24 mouse cellular contexts compared by ENCODE assay signal in genomic region chr17:66972976-66973375, GRCm38 (mm10).
DNase-seq lines count a peak whose midpoint lies in the region; ATAC-seq and TF ChIP-seq lines count a peak whose summit lies in the region.
"Had no signal": no experiment of that assay in that cellular context is flagged by ENCODE, and none has a peak within 500 bp of the region (broad histone marks: within the 10 kb centered on the region; RNA-seq: fewer than 3 reads in every experiment).

No protein-coding gene starts in this region.

- no peak overlapping the region for H3K4me3 ChIP-seq in forebrain, postnatal 0 days (ENCODE audit: low read depth, low read length)
- H3K4me3 ChIP-seq in forebrain, embryonic 11.5 days (ENCODE audit: low read depth, low read length), result no peak overlapping the region
- no peak overlapping the region for H3K4me3 ChIP-seq in thymus, adult 2 months (ENCODE audit: control insufficient read depth, insufficient read depth, low read length)
- H3K4me3 ChIP-seq: heart, adult 2 months; hindbrain, embryonic 15.5 days; kidney, embryonic 15.5 days; midbrain, embryonic 12.5 days had no signal

- H3K9ac ChIP-seq in forebrain, postnatal 0 days, result no peak overlapping the region
- no peak overlapping the region for H3K9ac ChIP-seq in forebrain, embryonic 11.5 days (ENCODE audit: low read length)
- H3K9ac ChIP-seq: hindbrain, embryonic 15.5 days; kidney, embryonic 15.5 days; lung, embryonic 14.5 days; midbrain, embryonic 12.5 days had no signal

- ATAC-seq in forebrain, postnatal 0 days, result no peak; the same call in 1 of the 2 replicates
- ATAC-seq in forebrain, embryonic 11.5 days (replicated peaks; ENCODE audit: low FRiP score), result no peak
- ATAC-seq: CD4-positive, CD25-positive, alpha-beta regulatory T cell, adult 4 months; forebrain, embryonic 14.5 days; intestine, embryonic 16.5 days had no signal

- H3K27ac ChIP-seq in forebrain, postnatal 0 days (ENCODE audit: low read depth, low read length), result no peak overlapping the region
- no peak overlapping the region for H3K27ac ChIP-seq in forebrain, embryonic 11.5 days (ENCODE audit: low read depth, low read length)
- no peak overlapping the region for H3K27ac ChIP-seq in thymus, adult 2 months (ENCODE audit: control insufficient read depth, insufficient read depth, low read length)
- H3K27ac ChIP-seq: heart, adult 2 months; hindbrain, embryonic 15.5 days; kidney, embryonic 15.5 days; midbrain, embryonic 12.5 days; stomach, postnatal 0 days had no signal

- 55% methylated on average over 3 of the region's 3 CpGs for WGBS in forebrain, postnatal 0 days
- WGBS in forebrain, embryonic 11.5 days, result 85% methylated on average over 3 of the region's 3 CpGs
- 70% methylated on average over 3 of the region's 3 CpGs for WGBS in thymus, adult 2 months

- TF ChIP-seq CTCF in forebrain, postnatal 0 days (IDR thresholded peaks at IDR 0.05; ENCODE audit: low read depth), result no peak
- TF ChIP-seq CTCF in thymus, adult 2 months (IDR thresholded peaks at IDR 0.05; ENCODE audit: borderline replicate concordance, control insufficient read depth, extremely low read depth, insufficient read depth, low read length, poor library complexity), result no peak

- peak; percentile 10 for DNase-seq in forebrain, postnatal 0 days
- no peak for DNase-seq in forebrain, embryonic 11.5 days (ENCODE audit: low spot score)
- peak; percentile 69 to 73 for DNase-seq in frontal cortex, adult 2 months (ENCODE audit: extremely low spot score in 1 of 2, low spot score in 1 of 2)
- peak; percentile 56 for DNase-seq in layer of hippocampus, adult 9-11 months
- peak; percentile 41 to 59 for DNase-seq in left cerebral cortex, postnatal 36 days (ENCODE audit: low spot score in 2 of 2)
- no peak for DNase-seq in lung, postnatal 14 days
- no peak for DNase-seq in thymus, adult 2 months
- DNase-seq in liver, result no peak
- DNase-seq: cerebellum, adult 11 months; cerebellum, postnatal 25 days; gastrocnemius, postnatal 14 days; heart, adult 2 months; heart, postnatal 10 days; lung, embryonic 14.5 days; retina, postnatal 1 day; thymus, postnatal 25 days had no signal

- TF ChIP-seq POLR2A in thymus, adult 2 months (IDR thresholded peaks at IDR 0.05; ENCODE audit: control insufficient read depth, extremely low read depth, insufficient read depth, low read length, poor library complexity), result no peak

- peaks cover 5% of the 10 kb centered on the region; the same call in 1 of the 2 replicates for H3K4me1 ChIP-seq in forebrain, postnatal 0 days (ENCODE audit: insufficient read depth)
- no peaks in the 10 kb centered on the region for H3K4me1 ChIP-seq in forebrain, embryonic 11.5 days (replicated peaks; ENCODE audit: control insufficient read depth, insufficient read depth, low read length)
- H3K4me1 ChIP-seq in thymus, adult 2 months (replicated peaks; ENCODE audit: control insufficient read depth, insufficient read depth, low read length), result no peaks in the 10 kb centered on the region
- H3K4me1 ChIP-seq: hindbrain, embryonic 15.5 days; kidney, embryonic 15.5 days; midbrain, embryonic 12.5 days had no signal

- no peak overlapping the region for H3K4me2 ChIP-seq in forebrain, postnatal 0 days (ENCODE audit: low read depth)
- H3K4me2 ChIP-seq in forebrain, embryonic 11.5 days (ENCODE audit: low read depth, low read length, severe bottlenecking), result no peak overlapping the region
- H3K4me2 ChIP-seq: hindbrain, embryonic 15.5 days; kidney, embryonic 15.5 days; lung, embryonic 14.5 days; midbrain, embryonic 12.5 days had no signal

- no peaks in the 10 kb centered on the region for H3K36me3 ChIP-seq in forebrain, postnatal 0 days (ENCODE audit: insufficient read depth)
- no peaks in the 10 kb centered on the region for H3K36me3 ChIP-seq in forebrain, embryonic 11.5 days (ENCODE audit: control insufficient read depth, insufficient read depth, low read length)
- H3K36me3 ChIP-seq in thymus, adult 2 months (ENCODE audit: control insufficient read depth, insufficient read depth, low read length), result no peaks in the 10 kb centered on the region
- H3K36me3 ChIP-seq: G1E; hindbrain, embryonic 15.5 days; kidney, embryonic 15.5 days; midbrain, embryonic 12.5 days had no signal

- no peaks in the 10 kb centered on the region for H3K9me3 ChIP-seq in forebrain, postnatal 0 days (ENCODE audit: low read length)
- H3K9me3 ChIP-seq in forebrain, embryonic 11.5 days (ENCODE audit: control insufficient read depth, low read length), result no peaks in the 10 kb centered on the region
- H3K9me3 ChIP-seq: hindbrain, embryonic 15.5 days; kidney, embryonic 15.5 days; midbrain, embryonic 12.5 days had no signal

- intact Hi-C loops in left cerebral cortex, postnatal 36 days (cut with DNase I), result loop anchor here (1.0 kb wide), 1 partner anchor 39 kb away; no protein-coding TSS in a partner anchor

- H3K27me3 ChIP-seq in forebrain, postnatal 0 days (ENCODE audit: insufficient read depth, low read length), result no peaks in the 10 kb centered on the region
- no peaks in the 10 kb centered on the region for H3K27me3 ChIP-seq in forebrain, embryonic 11.5 days (ENCODE audit: control insufficient read depth, insufficient read depth, low read length)
- no peaks in the 10 kb centered on the region for H3K27me3 ChIP-seq in thymus, adult 2 months (ENCODE audit: control insufficient read depth, insufficient read depth, low read length)
- H3K27me3 ChIP-seq: hindbrain, embryonic 15.5 days; kidney, embryonic 15.5 days; midbrain, embryonic 12.5 days had no signal

Comparison
In these comparisons a context has a peak if more than half of its experiments do, and no peak if none do; other contexts are left out.
1. DNase-seq: peak in forebrain, postnatal 0 days (single experiment), frontal cortex, adult 2 months (2 of 2), layer of hippocampus, adult 9-11 months (single experiment) and left cerebral cortex, postnatal 36 days (2 of 2); none in forebrain, embryonic 11.5 days (single experiment), lung, postnatal 14 days (single experiment), thymus, adult 2 months (single experiment) and liver (single experiment).